In the genomic region with DNA sequence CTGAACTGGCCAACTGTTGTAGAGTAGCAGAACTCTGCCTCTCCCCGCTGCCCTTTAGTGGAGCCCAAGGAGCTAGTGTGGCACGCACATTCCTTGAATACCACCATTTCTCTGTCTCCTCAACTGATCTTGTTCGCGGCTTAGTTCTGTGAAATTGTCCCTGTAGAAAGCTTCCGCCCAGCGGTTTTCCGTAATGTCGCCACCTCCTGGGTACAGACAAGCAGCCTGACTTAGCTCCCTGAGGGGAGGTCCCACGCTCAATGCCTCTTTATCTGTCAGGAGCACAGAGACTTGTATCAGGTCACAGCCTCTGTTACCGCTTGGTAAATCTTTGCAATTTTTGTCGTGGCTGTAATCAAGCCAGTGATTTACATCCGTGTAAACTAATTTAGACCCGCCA, we compare ENCODE assay signal across 9 mouse cellular contexts.
DNase-seq lines count a peak whose midpoint lies in the region; ATAC-seq and TF ChIP-seq lines count a peak whose summit lies in the region.
"Had no signal": no experiment of that assay in that cellular context is flagged by ENCODE, and none has a peak within 500 bp of the region (broad histone marks: within the 10 kb centered on the region; RNA-seq: fewer than 3 reads in every experiment).

No protein-coding gene starts in this region.

- 0 out of 2 replicates have a peak overlapping the region, but pooled peaks have one; percentile 34 for H3K27ac ChIP-seq in heart, embryonic 13.5 days (replicated peaks)
- H3K27ac ChIP-seq in embryonic facial prominence, embryonic 10.5 days (replicated peaks): no peak overlapping the region
- no peak overlapping the region for H3K27ac ChIP-seq in liver, embryonic 13.5 days
- no peak overlapping the region for H3K27ac ChIP-seq in cerebellum, adult 2 months (ENCODE audit: insufficient read depth, low read length)
- no peak overlapping the region for H3K27ac ChIP-seq in kidney, embryonic 15.5 days

- 13% methylated on average over 13 of the region's 13 CpGs for WGBS in heart, embryonic 13.5 days
- WGBS in embryonic facial prominence, embryonic 10.5 days: 24% methylated on average over 13 of the region's 13 CpGs
- WGBS in liver, embryonic 13.5 days (ENCODE audit: insufficient replicate concordance): 20% methylated on average over 13 of the region's 13 CpGs
- 63% methylated on average over 13 of the region's 13 CpGs for WGBS in cerebellum, adult 2 months
- WGBS in kidney, embryonic 15.5 days: 23% methylated on average over 13 of the region's 13 CpGs

- no peaks in the 10 kb centered on the region for H3K27me3 ChIP-seq in heart, embryonic 13.5 days (replicated peaks)
- no peaks in the 10 kb centered on the region for H3K27me3 ChIP-seq in E14TG2a.4 (ENCODE audit: insufficient read depth, low read length)
- H3K27me3 ChIP-seq in embryonic facial prominence, embryonic 10.5 days (replicated peaks; ENCODE audit: low read depth, poor library complexity, severe bottlenecking): no peaks in the 10 kb centered on the region
- no peaks in the 10 kb centered on the region for H3K27me3 ChIP-seq in liver, embryonic 13.5 days
- H3K27me3 ChIP-seq in cerebellum, adult 2 months (ENCODE audit: control insufficient read depth, insufficient read depth, low read length): no peaks in the 10 kb centered on the region
- no peaks in the 10 kb centered on the region for H3K27me3 ChIP-seq in kidney, embryonic 15.5 days

- no peaks in the 10 kb centered on the region for H3K9me3 ChIP-seq in heart, embryonic 13.5 days
- H3K9me3 ChIP-seq in E14TG2a.4 (ENCODE audit: low read length): no peaks in the 10 kb centered on the region
- no peaks in the 10 kb centered on the region for H3K9me3 ChIP-seq in embryonic facial prominence, embryonic 10.5 days
- H3K9me3 ChIP-seq in liver, embryonic 13.5 days (replicated peaks): no peaks in the 10 kb centered on the region
- H3K9me3 ChIP-seq in kidney, embryonic 15.5 days (replicated peaks): no peaks in the 10 kb centered on the region

- peaks cover 20% of the 10 kb centered on the region for H3K4me1 ChIP-seq in heart, embryonic 13.5 days
- peaks cover 19% of the 10 kb centered on the region for H3K4me1 ChIP-seq in E14TG2a.4 (replicated peaks; ENCODE audit: low read depth, low read length)
- peaks cover 12% of the 10 kb centered on the region for H3K4me1 ChIP-seq in embryonic facial prominence, embryonic 10.5 days
- peaks cover 44% of the 10 kb centered on the region for H3K4me1 ChIP-seq in liver, embryonic 13.5 days (replicated peaks)
- H3K4me1 ChIP-seq in cerebellum, adult 2 months (ENCODE audit: control insufficient read depth, insufficient read depth, low read length): peaks cover 11% of the 10 kb centered on the region
- peaks cover 14% of the 10 kb centered on the region; the same call in 1 of the 2 replicates for H3K4me1 ChIP-seq in kidney, embryonic 15.5 days

- no peak for TF ChIP-seq POLR2A in cerebellum, adult 2 months (IDR thresholded peaks at IDR 0.05; ENCODE audit: borderline replicate concordance, insufficient read depth, low read length)

- no peak overlapping the region for H3K4me3 ChIP-seq in heart, embryonic 13.5 days
- peak overlapping the region; percentile 50 for H3K4me3 ChIP-seq in E14TG2a.4 (replicated peaks; ENCODE audit: low read length)
- no peak overlapping the region for H3K4me3 ChIP-seq in embryonic facial prominence, embryonic 10.5 days
- no peak overlapping the region for H3K4me3 ChIP-seq in liver, embryonic 13.5 days (replicated peaks)
- no peak overlapping the region for H3K4me3 ChIP-seq in cerebellum, adult 2 months (replicated peaks; ENCODE audit: insufficient read depth, low read depth, low read length)
- H3K4me3 ChIP-seq in kidney, embryonic 15.5 days (replicated peaks): no peak overlapping the region

- ATAC-seq in heart, embryonic 13.5 days (ENCODE audit: extremely low read depth, insufficient number of reproducible peaks, low FRiP score, low TSS enrichment): no peak
- ATAC-seq in liver, embryonic 13.5 days (ENCODE audit: low read depth): peak; percentile 67
- ATAC-seq in kidney, embryonic 15.5 days (replicated peaks; ENCODE audit: low FRiP score): no peak

- DNase-seq in heart, adult 18-20 months: no peak
- peak; percentile 56 for DNase-seq in embryonic facial prominence, embryonic 10.5 days (ENCODE audit: low spot score)
- peak; percentile 44 for DNase-seq in liver, embryonic 13.5 days
- DNase-seq in cerebellum, adult 2 months: no peak
- no peak for DNase-seq in layer of hippocampus, adult 9-11 months
- DNase-seq: cerebellum, adult 11 months had no signal

- TF ChIP-seq CTCF in E14TG2a.4 (conservative IDR thresholded peaks at IDR 0.05; ENCODE audit: low read length): peak; percentile 16; the same call in 1 of the 2 replicates
- no peak for TF ChIP-seq CTCF in cerebellum, adult 2 months (IDR thresholded peaks at IDR 0.05; ENCODE audit: borderline replicate concordance, insufficient read depth, low read depth, low read length)

- H3K4me2 ChIP-seq in heart, embryonic 13.5 days: peak overlapping the region; percentile 53
- H3K4me2 ChIP-seq in liver, embryonic 13.5 days: peak overlapping the region; percentile 22; the same call in 1 of the 2 replicates
- H3K4me2 ChIP-seq in kidney, embryonic 15.5 days: no peak overlapping the region

- H3K9ac ChIP-seq in heart, embryonic 13.5 days: 0 out of 2 replicates have a peak overlapping the region, but pooled peaks have one; percentile 45
- H3K9ac ChIP-seq in liver, embryonic 13.5 days: peak overlapping the region; percentile 18; the same call in 1 of the 2 replicates
- H3K9ac ChIP-seq in kidney, embryonic 15.5 days: no peak overlapping the region

- peaks cover 9% of the 10 kb centered on the region for H3K36me3 ChIP-seq in heart, embryonic 13.5 days
- no peaks in the 10 kb centered on the region for H3K36me3 ChIP-seq in E14TG2a.4 (ENCODE audit: insufficient read depth, low read length)
- peaks cover 17% of the 10 kb centered on the region; the same call in 1 of the 2 replicates for H3K36me3 ChIP-seq in embryonic facial prominence, embryonic 10.5 days (replicated peaks)
- 0 out of 2 replicates have a peak, but pooled peaks cover 5% of the 10 kb centered on the region for H3K36me3 ChIP-seq in liver, embryonic 13.5 days
- 0 out of 2 replicates have a peak, but pooled peaks cover 3% of the 10 kb centered on the region for H3K36me3 ChIP-seq in kidney, embryonic 15.5 days

Comparison
In these comparisons a context has a peak if more than half of its experiments do, and no peak if none do; other contexts are left out.
1. DNase-seq: peak in embryonic facial prominence, embryonic 10.5 days (single experiment) and liver, embryonic 13.5 days (single experiment); none in heart, adult 18-20 months (0 of 2), cerebellum, adult 2 months (0 of 2) and layer of hippocampus, adult 9-11 months (single experiment).